Mouse (Mus musculus) forebrain, embryonic 10.5 days (tissue): ENCODE measurements around the gene Gm9903. TPM values are rescaled to one million over a fixed set of nuclear protein-coding genes. Genes with fewer than 3 reads are reported as not detected.

Source experiments
- DNase-seq: peaks from one replicate; pipeline ENCODE4 v3.0.0-alpha.2; 2017; ENCODE audit warnings: low spot score; ENCODE audit errors: extremely low spot score
- H3K27ac ChIP-seq: fragments of 300-500 bp; sonication (generic); 2 replicates; pipeline ENCODE4 v1.5.1; 2016; ENCODE audit warnings: mild to moderate bottlenecking
- H3K27me3 ChIP-seq: fragments of 300-500 bp; sonication (generic); 2 replicates; pipeline ENCODE4 v1.6.1; 2016; ENCODE audit warnings: mild to moderate bottlenecking; ENCODE audit not compliant: poor library complexity, severe bottlenecking
- H3K36me3 ChIP-seq: fragments of 300-500 bp; sonication (generic); replicated peaks from 2 replicates; pipeline ENCODE4 v1.6.1; 2016; ENCODE audit warnings: mild to moderate bottlenecking, moderate library complexity
- H3K4me1 ChIP-seq: fragments of 300-500 bp; sonication (generic); 2 replicates; pipeline ENCODE4 v1.6.1; 2016
- H3K4me3 ChIP-seq: fragments of 300-500 bp; sonication (generic); 2 replicates; pipeline ENCODE4 v1.5.1; 2016; ENCODE audit warnings: mild to moderate bottlenecking, moderate library complexity
- H3K9me3 ChIP-seq: fragments of 300-500 bp; sonication (generic); 2 replicates; pipeline ENCODE4 v1.6.1; 2016; ENCODE audit warnings: mild to moderate bottlenecking, moderate library complexity
- WGBS: fragments of 180-500 bp; shearing (Covaris S2); methylation state at CpG from one replicate; pipeline ENCODE4 v1.1.7; 2016; 5-methylcytosine and 5-hydroxymethylcytosine counted together
- polyA plus RNA-seq: library from polyadenylated mRNA; unstranded; fragments of >200 nt; fragmentation: Nextera tagmentation; extraction: Ambion mirVana; gene quantifications from 2 replicates; pipeline ENCODE4 v1.2.1, GENCODE M21; 2016

Gm9903 gene
- polyA plus RNA-seq, result 0.41 and 0.52 TPM in 2 replicates

- no peaks in the 10 kb centered on the region for H3K9me3 ChIP-seq
- peaks cover 15% of the 10 kb centered on the region for H3K36me3 ChIP-seq
- H3K4me3 ChIP-seq, result peak within 1 kb of the TSS; percentile 92
- H3K4me1 ChIP-seq, result peaks cover 36% of the 10 kb centered on the region
- WGBS, result under 1% methylated on average over 98 of the region's 99 CpGs
- no peaks in the 10 kb centered on the region for H3K27me3 ChIP-seq
- peak within 1 kb of the TSS; percentile 92 for H3K27ac ChIP-seq
- DNase-seq, result peak; percentile 99
Observed at GRCm38 (mm10) chr5:33629301-33629987, at the start of gene Gm9903, which contains the start of gene Fam53a. Gm9903 (plus strand) TSS chr5:33629925. Fam53a (minus strand) TSS chr5:33629635.

GRCm38 (mm10) chr5:33580336-33580735 lies 49.4 kb upstream of the Gm9903 start:
- Histone ChIP-seq H3K4me3 (no peak overlapping the region), H3K27ac (no peak overlapping the region), H3K4me1 (peaks cover 12% of the 10 kb centered on the region), H3K36me3 (no peaks in the 10 kb centered on the region), H3K9me3 (no peaks in the 10 kb centered on the region), H3K27me3 (no peaks in the 10 kb centered on the region)
- no peak for DNase-seq
- WGBS, result 84% methylated on average over 1 of the region's 1 CpGs

DNA sequence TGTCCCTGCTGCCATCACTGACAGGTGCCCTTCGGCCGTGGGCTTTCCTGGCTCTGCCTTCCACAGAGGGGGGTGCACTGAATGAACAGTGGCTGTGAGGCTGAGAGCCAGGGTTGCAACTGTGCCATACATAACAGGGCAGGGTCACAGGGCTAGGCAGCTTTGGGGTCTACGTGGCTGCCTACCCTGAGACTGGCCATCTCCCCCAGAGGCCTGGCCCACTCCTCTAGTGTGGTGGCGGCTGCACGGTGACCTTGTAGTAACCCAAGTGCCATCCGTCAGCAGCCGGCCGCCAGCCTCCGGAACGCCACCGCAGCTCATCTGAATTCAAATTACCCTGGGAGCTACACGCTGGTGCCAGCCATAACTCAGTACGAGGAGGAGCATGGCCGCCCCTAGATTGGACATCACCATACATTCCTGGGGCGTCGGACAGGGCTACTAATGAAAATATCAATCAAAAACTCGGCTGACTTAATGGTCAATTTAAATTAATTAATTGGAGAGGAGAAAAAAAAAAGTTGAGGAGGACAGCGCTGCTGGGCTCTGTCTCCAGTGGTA lies 42.1 kb upstream of the Gm9903 start:
- Histone ChIP-seq H3K36me3 (no peaks in the 10 kb centered on the region), H3K27ac (no peak overlapping the region), H3K4me1 (peaks cover 15% of the 10 kb centered on the region), H3K27me3 (peaks cover 19% of the 10 kb centered on the region), H3K9me3 (no peaks in the 10 kb centered on the region), H3K4me3 (no peak overlapping the region)
- 90% methylated on average over 18 of the region's 18 CpGs for WGBS
- no peak for DNase-seq

GRCm38 (mm10) chr5:33588066-33588465 lies 41.7 kb upstream of the Gm9903 start:
- peaks cover 19% of the 10 kb centered on the region for H3K27me3 ChIP-seq
- H3K27ac ChIP-seq, result no peak overlapping the region
- no peaks in the 10 kb centered on the region for H3K9me3 ChIP-seq
- DNase-seq, result no peak
- H3K36me3 ChIP-seq, result no peaks in the 10 kb centered on the region
- no peak overlapping the region for H3K4me3 ChIP-seq
- WGBS, result 78% methylated on average over 3 of the region's 3 CpGs
- H3K4me1 ChIP-seq, result peaks cover 13% of the 10 kb centered on the region

GRCm38 (mm10) chr5:33589221-33589888 lies 40.4 kb upstream of the Gm9903 start:
- H3K36me3 ChIP-seq, result no peaks in the 10 kb centered on the region
- no peaks in the 10 kb centered on the region for H3K9me3 ChIP-seq
- H3K4me3 ChIP-seq, result no peak overlapping the region
- peaks cover 19% of the 10 kb centered on the region for H3K27me3 ChIP-seq
- H3K4me1 ChIP-seq, result 0 out of 2 replicates have a peak, but pooled peaks cover 3% of the 10 kb centered on the region
- no peak overlapping the region for H3K27ac ChIP-seq
- DNase-seq, result peak; percentile 75
- 76% methylated on average over 5 of the region's 5 CpGs for WGBS

GRCm38 (mm10) chr5:33593620-33594019 lies 36.1 kb upstream of the Gm9903 start:
- 39% methylated on average over 2 of the region's 2 CpGs for WGBS
- H3K36me3 ChIP-seq, result peaks cover 11% of the 10 kb centered on the region
- no peaks in the 10 kb centered on the region for H3K4me1 ChIP-seq
- peak; percentile 23 for DNase-seq
- H3K4me3 ChIP-seq, result no peak overlapping the region
- H3K27me3 ChIP-seq, result peaks cover 7% of the 10 kb centered on the region
- no peak overlapping the region for H3K27ac ChIP-seq
- H3K9me3 ChIP-seq, result no peaks in the 10 kb centered on the region

DNA sequence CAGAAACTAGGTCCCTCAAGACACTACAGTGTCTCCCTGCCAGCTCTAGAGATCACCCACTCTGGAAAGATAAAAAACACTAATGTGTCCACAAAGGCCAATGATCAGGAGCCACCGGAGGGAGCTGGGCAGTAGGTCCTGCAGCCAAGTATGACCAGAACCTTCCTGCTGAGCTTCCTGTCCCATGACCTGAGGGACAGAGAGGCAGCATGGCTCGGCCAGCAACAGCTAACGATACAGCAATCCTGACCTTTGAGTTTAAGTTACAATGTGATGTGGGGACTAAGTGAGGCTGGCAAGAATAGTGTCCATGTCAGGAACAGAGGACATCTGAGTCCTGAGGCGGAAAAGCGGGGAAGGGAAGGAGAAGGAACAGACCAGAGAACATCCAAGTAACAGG lies 24.4 kb upstream of the Gm9903 start:
- H3K9me3 ChIP-seq, result no peaks in the 10 kb centered on the region
- no peaks in the 10 kb centered on the region for H3K27me3 ChIP-seq
- WGBS, result 91% methylated on average over 5 of the region's 5 CpGs
- H3K36me3 ChIP-seq, result peaks cover 92% of the 10 kb centered on the region
- no peak overlapping the region for H3K27ac ChIP-seq
- no peaks in the 10 kb centered on the region for H3K4me1 ChIP-seq
- no peak for DNase-seq
- H3K4me3 ChIP-seq, result no peak overlapping the region

- 91% methylated on average over 7 of the region's 7 CpGs for WGBS
- H3K36me3 ChIP-seq, result peaks cover 90% of the 10 kb centered on the region
Observed at GRCm38 (mm10) chr5:33606631-33607030, 23.1 kb upstream of the Gm9903 start.

DNA sequence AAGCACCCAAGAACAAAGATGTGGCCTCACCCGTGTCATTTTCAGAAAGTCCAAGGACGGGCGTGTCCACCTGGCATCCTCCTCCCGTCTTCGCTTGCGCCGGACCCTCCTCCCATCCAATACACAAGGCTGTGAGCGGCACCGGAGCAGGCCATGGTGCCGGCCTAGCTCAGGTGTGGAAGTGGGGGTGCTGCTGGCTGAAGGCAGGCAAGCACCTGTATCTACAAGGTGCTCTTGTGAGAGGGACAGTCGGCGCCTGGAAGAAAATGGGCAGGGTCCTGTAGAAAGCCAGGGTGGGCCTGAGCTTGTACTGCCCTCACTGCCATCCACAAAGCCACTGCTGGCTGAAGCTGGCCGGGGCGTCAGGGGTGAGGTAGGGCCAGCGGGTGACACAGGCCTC lies 22.3 kb upstream of the Gm9903 start:
- H3K27me3 ChIP-seq, result no peaks in the 10 kb centered on the region
- no peaks in the 10 kb centered on the region for H3K4me1 ChIP-seq
- H3K4me3 ChIP-seq, result no peak overlapping the region
- DNase-seq, result no peak
- H3K27ac ChIP-seq, result no peak overlapping the region; the same call in 1 of the 2 replicates
- 96% methylated on average over 15 of the region's 15 CpGs for WGBS
- H3K9me3 ChIP-seq, result no peaks in the 10 kb centered on the region
- peaks cover 90% of the 10 kb centered on the region for H3K36me3 ChIP-seq

More at GRCm38 (mm10) chr5:33606631-33607030, 23.1 kb upstream of the Gm9903 start:
- no peaks in the 10 kb centered on the region for H3K9me3 ChIP-seq
- H3K4me3 ChIP-seq, result no peak overlapping the region
- H3K27ac ChIP-seq, result no peak overlapping the region
- no peaks in the 10 kb centered on the region for H3K27me3 ChIP-seq
- H3K4me1 ChIP-seq, result no peaks in the 10 kb centered on the region
- no peak for DNase-seq

DNA sequence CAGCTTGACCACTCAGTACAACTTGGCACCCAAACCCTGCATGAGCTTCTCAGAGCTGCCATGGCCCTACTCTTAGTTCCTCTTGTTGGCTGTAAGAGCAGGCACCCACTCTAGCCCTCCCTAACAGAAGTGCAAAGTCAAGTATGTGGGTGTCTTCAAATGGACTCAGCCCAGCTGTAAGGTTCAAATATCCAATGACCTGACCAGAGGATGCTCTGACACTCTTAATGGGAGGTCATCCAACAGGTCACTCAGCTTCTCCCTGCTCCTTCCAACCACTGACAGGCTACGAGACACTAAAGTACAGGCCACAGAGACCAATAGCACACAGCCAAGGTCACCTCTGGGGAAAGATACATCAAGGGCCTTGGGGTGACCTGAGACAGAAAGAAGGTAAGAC lies 20.5 kb upstream of the Gm9903 start:
- no peak for DNase-seq
- Histone ChIP-seq H3K27me3 (no peaks in the 10 kb centered on the region), H3K9me3 (no peaks in the 10 kb centered on the region), H3K27ac (no peak overlapping the region), H3K36me3 (peaks cover 89% of the 10 kb centered on the region), H3K4me1 (no peaks in the 10 kb centered on the region), H3K4me3 (no peak overlapping the region)
- WGBS, result 83% methylated on average over 1 of the region's 1 CpGs

DNA sequence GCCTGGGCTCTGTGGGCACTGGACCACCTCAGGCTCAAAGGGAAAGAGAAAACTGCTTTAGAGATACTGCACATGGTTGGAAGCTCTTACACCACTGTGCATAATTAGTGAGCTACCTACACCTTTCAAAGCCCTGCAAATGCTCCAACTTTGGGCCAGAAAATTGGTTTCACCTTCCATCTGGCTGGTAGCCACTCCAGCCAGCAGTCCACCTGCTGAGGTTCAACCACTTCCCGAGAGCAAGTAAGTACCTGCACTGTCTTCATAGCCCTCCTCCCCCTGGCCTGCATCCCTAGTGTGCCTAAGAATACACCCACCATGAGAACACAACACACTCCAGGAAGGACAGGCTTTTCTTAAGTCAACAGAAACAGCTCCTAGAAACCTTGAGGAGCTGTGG lies 17.9 kb upstream of the Gm9903 start:
- WGBS, result 96% methylated on average over 1 of the region's 1 CpGs
- Histone ChIP-seq H3K9me3 (no peaks in the 10 kb centered on the region), H3K27me3 (no peaks in the 10 kb centered on the region), H3K4me3 (no peak overlapping the region), H3K36me3 (peaks cover 78% of the 10 kb centered on the region), H3K4me1 (no peaks in the 10 kb centered on the region), H3K27ac (no peak overlapping the region)
- DNase-seq, result no peak

DNA sequence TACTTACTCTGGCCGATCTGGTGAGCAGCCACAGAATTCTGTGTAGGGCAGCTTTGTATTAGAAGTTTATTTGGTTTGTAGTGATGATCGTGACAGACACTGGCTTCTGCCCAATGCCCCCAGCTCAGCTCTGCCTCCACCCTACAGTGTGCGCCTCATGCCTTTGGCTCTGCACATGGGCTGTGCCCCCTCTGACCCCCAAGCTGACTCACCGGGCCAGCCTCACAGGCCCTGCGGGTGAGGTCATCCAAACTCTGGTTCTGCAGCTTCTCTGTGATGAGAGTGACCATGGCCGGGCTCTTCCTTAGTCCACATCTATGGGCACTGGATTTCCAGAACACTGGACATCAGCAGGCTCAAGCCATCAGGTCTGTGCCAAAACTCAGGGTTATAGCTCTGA lies 15.3 kb upstream of the Gm9903 start:
- no peaks in the 10 kb centered on the region for H3K9me3 ChIP-seq
- no peaks in the 10 kb centered on the region for H3K27me3 ChIP-seq
- WGBS, result 93% methylated on average over 6 of the region's 6 CpGs
- no peak overlapping the region for H3K27ac ChIP-seq
- H3K4me1 ChIP-seq, result no peaks in the 10 kb centered on the region
- H3K36me3 ChIP-seq, result peaks cover 57% of the 10 kb centered on the region
- DNase-seq, result no peak
- no peak overlapping the region for H3K4me3 ChIP-seq

DNA sequence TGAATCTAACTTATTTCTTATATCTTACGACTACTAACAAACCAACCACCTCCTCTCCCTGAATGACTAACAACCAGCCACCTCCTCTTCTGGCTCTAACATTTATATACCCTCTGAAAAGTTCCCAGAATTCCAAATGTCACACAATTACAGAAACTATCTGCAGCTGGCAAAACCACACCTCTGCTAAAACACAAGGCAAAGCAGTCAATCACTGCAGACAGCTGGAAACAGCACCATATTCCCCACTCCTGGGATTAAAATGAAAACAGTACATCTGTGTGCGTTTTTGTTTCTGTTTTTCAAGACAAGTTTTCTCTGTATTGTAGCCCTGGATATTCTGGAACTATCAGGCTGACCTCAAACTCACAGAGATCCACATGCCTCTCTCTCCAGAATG lies 7.1 kb upstream of the Gm9903 start:
- H3K27ac ChIP-seq, result no peak overlapping the region
- H3K4me1 ChIP-seq, result peaks cover 9% of the 10 kb centered on the region
- DNase-seq, result no peak
- H3K27me3 ChIP-seq, result no peaks in the 10 kb centered on the region
- no peaks in the 10 kb centered on the region for H3K9me3 ChIP-seq
- H3K4me3 ChIP-seq, result no peak overlapping the region
- peaks cover 33% of the 10 kb centered on the region for H3K36me3 ChIP-seq
- 90% methylated on average over 2 of the region's 2 CpGs for WGBS
